Mouse (Mus musculus): ENCODE results near the gene Nkain1. TPM values are rescaled to one million over a fixed set of nuclear protein-coding genes. Genes with fewer than 3 reads are reported as not detected.

Nkain1 gene
- total and polyA plus RNA-seq, 2 experiments from 2014 or later = 9.1 to 267 TPM

GRCm38 (mm10) chr4:130552312-130553120 is 21.5 kb downstream of the Nkain1 start:
- no peak overlapping the region for H3K4me3 ChIP-seq (ENCODE audit: low read depth, low read length)
- DNase-seq = peak; percentile 65
- no peaks in the 10 kb centered on the region for H3K27me3 ChIP-seq (ENCODE audit: insufficient read depth, low read length)
- TF ChIP-seq CTCF (IDR thresholded peaks at IDR 0.05; ENCODE audit: low read depth) = no peak
- peak; percentile 75 for ATAC-seq
- H3K9me3 ChIP-seq (ENCODE audit: low read length) = no peaks in the 10 kb centered on the region
- peaks cover 8% of the 10 kb centered on the region for H3K4me1 ChIP-seq (ENCODE audit: insufficient read depth)
- WGBS = 18% methylated on average over 8 of the region's 8 CpGs
- H3K36me3 ChIP-seq (ENCODE audit: insufficient read depth) = no peaks in the 10 kb centered on the region
- H3K27ac ChIP-seq (ENCODE audit: low read depth, low read length) = peak overlapping the region; percentile 58; the same call in 1 of the 2 replicates
- H3K9ac ChIP-seq = no peak overlapping the region
- no peak overlapping the region for H3K4me2 ChIP-seq (ENCODE audit: low read depth)

GRCm38 (mm10) chr4:130550511-130550910 is 23.5 kb downstream of the Nkain1 start:
- no peak overlapping the region for H3K4me3 ChIP-seq (ENCODE audit: low read depth, low read length)
- no peaks in the 10 kb centered on the region for H3K36me3 ChIP-seq (ENCODE audit: insufficient read depth)
- no peaks in the 10 kb centered on the region for H3K9me3 ChIP-seq (ENCODE audit: low read length)
- TF ChIP-seq CTCF (IDR thresholded peaks at IDR 0.05; ENCODE audit: low read depth) = no peak
- H3K9ac ChIP-seq = no peak overlapping the region
- H3K4me1 ChIP-seq (ENCODE audit: insufficient read depth) = peaks cover 16% of the 10 kb centered on the region
- no peak overlapping the region for H3K4me2 ChIP-seq (ENCODE audit: low read depth)
- ATAC-seq = no peak
- DNase-seq = no peak
- no peaks in the 10 kb centered on the region for H3K27me3 ChIP-seq (ENCODE audit: insufficient read depth, low read length)
- H3K27ac ChIP-seq (ENCODE audit: low read depth, low read length) = no peak overlapping the region
- 82% methylated on average over 9 of the region's 9 CpGs for WGBS

- Histone ChIP-seq H3K27ac (ENCODE audit: low read depth, low read length) (no peak overlapping the region), H3K4me1 (ENCODE audit: insufficient read depth) (peaks cover 16% of the 10 kb centered on the region)
Observed at GRCm38 (mm10) chr4:130549189-130549588, 24.8 kb downstream of the Nkain1 start.

GRCm38 (mm10) chr4:130546798-130547562 is 27.0 kb downstream of the Nkain1 start:
- H3K27ac ChIP-seq (ENCODE audit: low read depth, low read length) = no peak overlapping the region
- TF ChIP-seq CTCF (IDR thresholded peaks at IDR 0.05; ENCODE audit: low read depth) = no peak
- H3K4me2 ChIP-seq (ENCODE audit: low read depth) = no peak overlapping the region
- ATAC-seq = peak; percentile 64
- no peaks in the 10 kb centered on the region for H3K36me3 ChIP-seq (ENCODE audit: insufficient read depth)
- peaks cover 8% of the 10 kb centered on the region for H3K4me1 ChIP-seq (ENCODE audit: insufficient read depth)
- no peaks in the 10 kb centered on the region for H3K27me3 ChIP-seq (ENCODE audit: insufficient read depth, low read length)
- H3K9me3 ChIP-seq (ENCODE audit: low read length) = no peaks in the 10 kb centered on the region
- 11% methylated on average over 13 of the region's 13 CpGs for WGBS
- H3K9ac ChIP-seq = no peak overlapping the region
- H3K4me3 ChIP-seq (ENCODE audit: low read depth, low read length) = no peak overlapping the region
- DNase-seq = no peak

More at GRCm38 (mm10) chr4:130549189-130549588, 24.8 kb downstream of the Nkain1 start:
- 89% methylated on average over 8 of the region's 8 CpGs for whole genome bisulfite sequencing
- TF ChIP-seq CTCF (IDR thresholded peaks at IDR 0.05; ENCODE audit: low read depth) = peak; percentile 59
- Histone ChIP-seq H3K4me3 (ENCODE audit: low read depth, low read length) (no peak overlapping the region), H3K36me3 (ENCODE audit: insufficient read depth) (no peaks in the 10 kb centered on the region), H3K4me2 (ENCODE audit: low read depth) (no peak overlapping the region), H3K9me3 (ENCODE audit: low read length) (no peaks in the 10 kb centered on the region), H3K9ac (no peak overlapping the region), H3K27me3 (ENCODE audit: insufficient read depth, low read length) (no peaks in the 10 kb centered on the region)
- ATAC-seq = no peak
- DNase-seq = no peak

- Histone ChIP-seq H3K4me3 (ENCODE audit: low read depth, low read length) (no peak overlapping the region), H3K36me3 (ENCODE audit: insufficient read depth) (no peaks in the 10 kb centered on the region), H3K27ac (ENCODE audit: low read depth, low read length) (no peak overlapping the region), H3K27me3 (ENCODE audit: insufficient read depth, low read length) (no peaks in the 10 kb centered on the region), H3K9me3 (ENCODE audit: low read length) (no peaks in the 10 kb centered on the region), H3K4me2 (ENCODE audit: low read depth) (no peak overlapping the region), H3K9ac (peak overlapping the region; percentile 22; the same call in 1 of the 2 replicates), H3K4me1 (ENCODE audit: insufficient read depth) (peaks cover 8% of the 10 kb centered on the region)
- no peak for TF ChIP-seq CTCF (IDR thresholded peaks at IDR 0.05; ENCODE audit: low read depth)
- DNase-seq (no peak), ATAC-seq (no peak)
- WGBS = 7% methylated on average over 9 of the region's 9 CpGs
Observed at GRCm38 (mm10) chr4:130544392-130544791, 29.6 kb downstream of the Nkain1 start.

GRCm38 (mm10) chr4:130543121-130543520 is 30.9 kb downstream of the Nkain1 start:
- H3K4me1 ChIP-seq (ENCODE audit: insufficient read depth) = peaks cover 8% of the 10 kb centered on the region
- H3K4me3 ChIP-seq (ENCODE audit: low read depth, low read length) = no peak overlapping the region
- H3K36me3 ChIP-seq (ENCODE audit: insufficient read depth) = no peaks in the 10 kb centered on the region
- 80% methylated on average over 4 of the region's 4 CpGs for WGBS
- no peak for TF ChIP-seq CTCF (IDR thresholded peaks at IDR 0.05; ENCODE audit: low read depth)
- no peak overlapping the region; the same call in 1 of the 2 replicates for H3K27ac ChIP-seq (ENCODE audit: low read depth, low read length)
- H3K9ac ChIP-seq = no peak overlapping the region
- no peak overlapping the region for H3K4me2 ChIP-seq (ENCODE audit: low read depth)
- no peak for DNase-seq
- H3K27me3 ChIP-seq (ENCODE audit: insufficient read depth, low read length) = no peaks in the 10 kb centered on the region
- H3K9me3 ChIP-seq (ENCODE audit: low read length) = no peaks in the 10 kb centered on the region
- no peak for ATAC-seq

GRCm38 (mm10) chr4:130540831-130541230 is 33.1 kb downstream of the Nkain1 start:
- ATAC-seq (no peak), DNase-seq (no peak)
- 88% methylated on average over 4 of the region's 4 CpGs for WGBS
- Histone ChIP-seq H3K27me3 (ENCODE audit: insufficient read depth, low read length) (no peaks in the 10 kb centered on the region), H3K4me3 (ENCODE audit: low read depth, low read length) (no peak overlapping the region), H3K4me2 (ENCODE audit: low read depth) (no peak overlapping the region), H3K9me3 (ENCODE audit: low read length) (no peaks in the 10 kb centered on the region), H3K36me3 (ENCODE audit: insufficient read depth) (no peaks in the 10 kb centered on the region), H3K27ac (ENCODE audit: low read depth, low read length) (no peak overlapping the region), H3K4me1 (ENCODE audit: insufficient read depth) (no peaks in the 10 kb centered on the region; the same call in 1 of the 2 replicates), H3K9ac (no peak overlapping the region)
- TF ChIP-seq CTCF (IDR thresholded peaks at IDR 0.05; ENCODE audit: low read depth) = no peak
